Mouse (Mus musculus) liver, adult (tissue): ENCODE results near the gene Blnk.

Experiments
- GATA4 ChIP-seq: IDR thresholded peaks from 2 replicates; pipeline ENCODE4 v1.6.1; 2014; ENCODE audit warnings: mild to moderate bottlenecking, low read length; ENCODE audit not compliant: insufficient replicate concordance

The Blnk gene

GRCm38 (mm10) chr19:40994057-40994585, at the start of gene Blnk:
Gene Blnk, minus strand, starts transcription at chr19:40994535.
- no peak for TF ChIP-seq GATA4

GRCm38 (mm10) chr19:41039110-41039509, 44.8 kb upstream of the Blnk start:
- no peak for TF ChIP-seq GATA4

- no peak for TF ChIP-seq GATA4
Observed at GRCm38 (mm10) chr19:41035809-41036551, 41.6 kb upstream of the Blnk start.

GRCm38 (mm10) chr19:41031869-41032268, 37.5 kb upstream of the Blnk start:
- no peak for TF ChIP-seq GATA4

- TF ChIP-seq GATA4 = peak; percentile 8; the same call in 1 of the 2 replicates
Observed at GRCm38 (mm10) chr19:41031009-41031408, 36.7 kb upstream of the Blnk start.

GRCm38 (mm10) chr19:41030161-41030560, 35.8 kb upstream of the Blnk start:
- no peak for TF ChIP-seq GATA4

- TF ChIP-seq GATA4 = no peak
Observed at GRCm38 (mm10) chr19:41029219-41029618, 34.9 kb upstream of the Blnk start, which contains the start of gene Dntt. Gene Dntt, plus strand, starts transcription at chr19:41029275.

GRCm38 (mm10) chr19:41027601-41028000, 33.3 kb upstream of the Blnk start:
- no peak for TF ChIP-seq GATA4

GRCm38 (mm10) chr19:41027024-41027423, 32.7 kb upstream of the Blnk start:
- no peak for TF ChIP-seq GATA4

GRCm38 (mm10) chr19:41026551-41026950, 32.2 kb upstream of the Blnk start:
- TF ChIP-seq GATA4 = no peak

GRCm38 (mm10) chr19:41022244-41022643, 27.9 kb upstream of the Blnk start:
- no peak for TF ChIP-seq GATA4

- no peak for TF ChIP-seq GATA4
Observed at GRCm38 (mm10) chr19:41020537-41020936, 26.2 kb upstream of the Blnk start.

- TF ChIP-seq GATA4 = no peak
Observed at GRCm38 (mm10) chr19:41019164-41019675, 24.9 kb upstream of the Blnk start.

- no peak for TF ChIP-seq GATA4
Observed at GRCm38 (mm10) chr19:41015951-41016716, 21.8 kb upstream of the Blnk start.

- TF ChIP-seq GATA4 = no peak
Observed at GRCm38 (mm10) chr19:41014003-41014402, 19.7 kb upstream of the Blnk start.

GRCm38 (mm10) chr19:41013591-41013990, 19.3 kb upstream of the Blnk start:
- TF ChIP-seq GATA4 = no peak

GRCm38 (mm10) chr19:41011676-41012075, 17.3 kb upstream of the Blnk start:
- TF ChIP-seq GATA4 = no peak
